Mouse (Mus musculus) embryonic facial prominence, embryonic 10.5 days (tissue): ENCODE measurements around the gene Taok1. TPM values are rescaled to one million over a fixed set of nuclear protein-coding genes. Genes with fewer than 3 reads are reported as not detected.
"Not testable (repeated sequence)": the region's sequence is repeated elsewhere in the genome, so short reads cannot be mapped to it uniquely, and the experiment has no call there.

Experiments used
- DNase-seq: peaks from one replicate; pipeline ENCODE4 v3.0.0-alpha.2; 2017; ENCODE audit warnings: low spot score
- H3K27ac ChIP-seq: fragments of 300-500 bp; sonication (generic); replicated peaks from 2 replicates; pipeline ENCODE4 v1.5.1; 2016; ENCODE audit warnings: mild to moderate bottlenecking
- H3K27me3 ChIP-seq: fragments of 300-500 bp; sonication (generic); replicated peaks from 2 replicates; pipeline ENCODE4 v1.6.1; 2016; ENCODE audit warnings: low read depth, mild to moderate bottlenecking; ENCODE audit not compliant: poor library complexity, severe bottlenecking
- H3K36me3 ChIP-seq: fragments of 300-500 bp; sonication (generic); replicated peaks from 2 replicates; pipeline ENCODE4 v1.6.1; 2016; ENCODE audit warnings: mild to moderate bottlenecking, moderate library complexity
- H3K4me1 ChIP-seq: fragments of 300-500 bp; sonication (generic); 2 replicates; pipeline ENCODE4 v1.6.1; 2016
- H3K4me3 ChIP-seq: fragments of 300-500 bp; sonication (generic); 2 replicates; pipeline ENCODE4 v1.5.1; 2016; ENCODE audit warnings: mild to moderate bottlenecking, moderate library complexity
- H3K9me3 ChIP-seq: fragments of 300-500 bp; sonication (generic); 2 replicates; pipeline ENCODE4 v1.6.1; 2016; ENCODE audit warnings: mild to moderate bottlenecking
- WGBS: fragments of 180-500 bp; shearing (Covaris S2); methylation state at CpG from one replicate; pipeline ENCODE4 v1.1.7; 2016; 5-methylcytosine and 5-hydroxymethylcytosine counted together
- polyA plus RNA-seq: library from polyadenylated mRNA; unstranded; fragments of >200 nt; fragmentation: Nextera tagmentation; extraction: Ambion mirVana; gene quantifications from 2 replicates; pipeline ENCODE4 v1.2.1, GENCODE M21; 2016

The Taok1 gene
- polyA plus RNA-seq, result 11.9 and 13.5 TPM in 2 replicates

- peak within 1 kb of the TSS; percentile 87 for H3K4me3 ChIP-seq
- H3K9me3 ChIP-seq, result no peaks in the 10 kb centered on the region
- peaks cover 16% of the 10 kb centered on the region for H3K36me3 ChIP-seq
- peaks cover 28% of the 10 kb centered on the region for H3K4me1 ChIP-seq
- H3K27me3 ChIP-seq, result no peaks in the 10 kb centered on the region
- WGBS, result 1% methylated on average over 71 of the region's 71 CpGs
- peak within 1 kb of the TSS; percentile 100 for H3K27ac ChIP-seq
- peak; percentile 98 for DNase-seq
Observed at GRCm38 (mm10) chr11:77607538-77608455, at the start of gene Taok1. Gene Taok1 (minus strand): TSS chr11:77607815.

DNA sequence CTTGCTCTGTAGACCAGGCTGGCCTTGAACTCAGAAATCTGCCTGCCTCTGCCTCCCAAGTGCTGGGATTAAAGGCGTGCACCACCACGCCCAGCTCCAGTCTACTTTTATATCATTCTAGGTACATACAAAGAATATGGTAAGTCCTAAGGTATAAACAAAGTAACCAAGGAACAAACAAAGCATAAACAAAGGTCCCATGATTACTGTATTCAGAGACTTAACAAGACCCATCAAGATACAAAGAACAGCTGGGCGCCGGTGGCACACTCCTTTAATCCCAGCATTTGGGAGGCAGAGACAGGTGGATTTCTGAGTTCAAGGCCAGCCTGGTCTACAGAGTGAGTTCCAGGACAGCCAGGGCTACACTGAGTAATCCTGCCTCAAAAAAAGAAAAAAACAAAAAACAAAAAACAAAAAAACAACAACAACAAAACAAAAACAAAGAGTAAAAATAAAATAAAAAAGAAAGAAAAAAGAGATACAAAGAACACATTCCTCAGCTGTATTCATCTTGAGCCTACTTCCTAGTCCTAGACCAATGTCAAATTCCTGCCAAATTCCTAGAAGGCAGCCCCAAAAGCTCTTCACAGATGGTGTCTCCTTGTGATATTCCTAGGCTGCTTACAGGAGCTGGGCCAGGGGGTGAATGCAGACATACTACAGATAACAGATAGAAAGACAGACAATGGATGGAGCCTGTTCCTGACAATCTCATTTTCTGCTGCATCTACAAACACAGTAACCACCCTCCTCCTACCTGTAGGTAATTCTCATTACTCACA is 46.0 kb upstream of the Taok1 start:
- H3K36me3 ChIP-seq, H3K27ac ChIP-seq, DNase-seq, H3K4me1 ChIP-seq, H3K4me3 ChIP-seq, H3K9me3 ChIP-seq, H3K27me3 ChIP-seq: not testable (repeated sequence)
- 98% methylated on average over 4 of the region's 4 CpGs for whole genome bisulfite sequencing

DNA sequence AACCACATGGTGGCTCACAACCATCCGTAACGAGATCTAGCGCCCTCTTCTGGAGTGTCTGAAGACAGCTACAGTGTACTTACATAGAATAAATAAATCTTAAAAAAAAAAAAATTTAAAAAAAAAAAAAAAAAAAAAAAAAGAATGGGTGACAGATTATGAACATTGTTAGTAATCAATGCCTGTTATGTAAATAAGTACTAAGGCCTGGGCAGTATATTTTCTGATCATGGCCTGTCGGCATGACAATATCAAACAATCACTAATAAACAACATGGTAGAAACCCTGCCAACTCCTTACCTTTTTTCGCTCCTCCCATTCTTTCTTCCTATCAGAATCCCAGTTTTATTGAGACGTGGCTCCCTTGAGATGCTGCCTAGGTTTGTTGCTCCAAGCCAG is 44.9 kb upstream of the Taok1 start:
- H3K27me3 ChIP-seq, result no peaks in the 10 kb centered on the region
- no peak for DNase-seq
- no peaks in the 10 kb centered on the region for H3K9me3 ChIP-seq
- no peaks in the 10 kb centered on the region for H3K36me3 ChIP-seq
- no peak overlapping the region for H3K4me3 ChIP-seq
- H3K4me1 ChIP-seq, result no peaks in the 10 kb centered on the region
- H3K27ac ChIP-seq, result no peak overlapping the region
- 66% methylated on average over 6 of the region's 6 CpGs for WGBS

GRCm38 (mm10) chr11:77648878-77649277 is 41.3 kb upstream of the Taok1 start:
- no peak for DNase-seq
- H3K27me3 ChIP-seq, result no peaks in the 10 kb centered on the region
- no peak overlapping the region for H3K4me3 ChIP-seq
- 76% methylated on average over 7 of the region's 7 CpGs for WGBS
- no peaks in the 10 kb centered on the region for H3K9me3 ChIP-seq
- H3K27ac ChIP-seq, result no peak overlapping the region
- H3K4me1 ChIP-seq, result no peaks in the 10 kb centered on the region
- H3K36me3 ChIP-seq, result no peaks in the 10 kb centered on the region

DNA sequence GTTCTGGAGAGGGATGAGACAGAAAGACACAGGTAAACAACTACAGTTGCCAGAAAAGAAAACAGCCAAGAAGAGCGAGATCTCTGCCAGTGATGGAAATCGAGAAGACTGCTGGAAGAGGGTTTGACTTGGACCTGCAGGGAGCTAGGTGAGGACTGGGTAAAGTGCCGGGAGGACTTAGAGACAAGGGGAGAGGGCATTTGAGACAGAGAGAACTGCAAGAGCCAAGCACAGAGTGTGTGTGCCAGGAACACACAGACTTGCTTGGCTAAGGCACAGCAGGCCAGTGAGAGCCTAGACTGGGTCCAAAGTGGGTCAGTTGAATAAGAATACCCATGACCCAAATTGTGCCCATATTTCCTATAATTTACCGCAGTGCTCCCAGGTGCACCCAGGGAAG is 37.9 kb upstream of the Taok1 start:
- Histone ChIP-seq H3K36me3 (no peaks in the 10 kb centered on the region), H3K27me3 (no peaks in the 10 kb centered on the region), H3K4me3 (no peak overlapping the region), H3K4me1 (no peaks in the 10 kb centered on the region), H3K9me3 (no peaks in the 10 kb centered on the region), H3K27ac (no peak overlapping the region)
- DNase-seq, result no peak
- 89% methylated on average over 4 of the region's 4 CpGs for WGBS

- Histone ChIP-seq H3K36me3 (no peaks in the 10 kb centered on the region), H3K9me3 (no peaks in the 10 kb centered on the region), H3K4me1 (no peaks in the 10 kb centered on the region), H3K4me3 (no peak overlapping the region), H3K27ac (no peak overlapping the region), H3K27me3 (no peaks in the 10 kb centered on the region)
- WGBS, result 82% methylated on average over 9 of the region's 9 CpGs
- DNase-seq, result no peak
Observed at GRCm38 (mm10) chr11:77641390-77641789, 33.8 kb upstream of the Taok1 start.

DNA sequence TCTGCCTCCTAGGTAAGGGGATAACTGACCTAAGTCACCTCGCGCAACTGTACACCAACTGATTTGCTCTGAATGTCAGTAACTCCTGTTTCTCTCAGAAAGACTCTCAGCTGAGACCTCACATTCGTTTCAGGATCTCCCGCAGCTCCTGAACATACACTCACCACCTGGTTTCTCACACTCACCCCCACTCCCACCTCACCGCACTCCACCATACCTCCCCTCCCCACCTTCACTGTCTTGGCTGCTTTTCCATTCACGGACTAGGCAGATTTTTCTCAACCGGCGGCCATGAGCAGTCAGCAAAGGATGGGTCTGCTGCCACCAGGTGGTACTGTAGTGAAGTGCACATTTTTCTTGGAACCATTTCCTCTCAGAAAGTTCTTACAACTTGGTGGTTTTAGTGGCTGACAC is 22.6 kb upstream of the Taok1 start:
- no peaks in the 10 kb centered on the region for H3K9me3 ChIP-seq
- WGBS, result 16% methylated on average over 8 of the region's 8 CpGs
- H3K4me3 ChIP-seq, result peak overlapping the region; percentile 47
- no peaks in the 10 kb centered on the region for H3K36me3 ChIP-seq
- peaks cover 12% of the 10 kb centered on the region for H3K4me1 ChIP-seq
- DNase-seq, result peak; percentile 82
- H3K27me3 ChIP-seq, result 0 out of 2 replicates have a peak, but pooled peaks cover 6% of the 10 kb centered on the region
- H3K27ac ChIP-seq, result no peak overlapping the region

DNA sequence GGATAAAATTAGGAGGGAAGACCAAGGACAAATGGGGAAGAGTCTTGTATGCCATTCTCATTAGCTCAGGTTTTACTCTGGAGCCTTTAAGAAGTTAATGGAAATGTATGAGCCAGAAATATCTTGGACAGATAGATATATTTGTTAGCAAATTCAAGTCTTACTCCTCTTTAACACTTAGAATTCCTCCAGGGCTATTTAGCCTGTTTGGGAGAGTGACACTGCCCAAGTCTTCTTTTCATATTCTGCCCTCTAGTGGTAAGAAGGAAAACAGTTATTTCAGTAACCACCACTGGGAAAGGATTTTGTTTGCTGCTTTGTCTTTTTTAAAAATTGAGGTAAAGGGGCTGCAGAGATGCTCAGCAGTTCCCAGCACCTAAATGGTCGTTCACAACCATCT is 21.9 kb upstream of the Taok1 start:
- Histone ChIP-seq H3K27ac (no peak overlapping the region), H3K4me3 (no peak overlapping the region), H3K9me3 (no peaks in the 10 kb centered on the region), H3K4me1 (peaks cover 20% of the 10 kb centered on the region), H3K27me3 (0 out of 2 replicates have a peak, but pooled peaks cover 9% of the 10 kb centered on the region), H3K36me3 (no peaks in the 10 kb centered on the region)
- DNase-seq, result no peak
- WGBS, result 0% methylated on average over 1 of the region's 1 CpGs

GRCm38 (mm10) chr11:77626596-77627535 is 19.3 kb upstream of the Taok1 start:
- H3K27me3 ChIP-seq, result peaks cover 18% of the 10 kb centered on the region; the same call in 1 of the 2 replicates
- H3K4me1 ChIP-seq, result peaks cover 27% of the 10 kb centered on the region
- no peak overlapping the region for H3K4me3 ChIP-seq
- DNase-seq, result no peak
- H3K36me3 ChIP-seq, result no peaks in the 10 kb centered on the region
- no peaks in the 10 kb centered on the region for H3K9me3 ChIP-seq
- no peak overlapping the region for H3K27ac ChIP-seq
- WGBS, result 69% methylated on average over 5 of the region's 5 CpGs

GRCm38 (mm10) chr11:77625061-77625855 is 17.6 kb upstream of the Taok1 start:
- Histone ChIP-seq H3K4me3 (peak overlapping the region; percentile 52), H3K27ac (0 out of 2 replicates have a peak overlapping the region, but pooled peaks have one; percentile 5), H3K9me3 (no peaks in the 10 kb centered on the region), H3K4me1 (peaks cover 26% of the 10 kb centered on the region), H3K36me3 (no peaks in the 10 kb centered on the region), H3K27me3 (peaks cover 18% of the 10 kb centered on the region; the same call in 1 of the 2 replicates)
- 11% methylated on average over 11 of the region's 11 CpGs for whole genome bisulfite sequencing
- peak; percentile 69 for DNase-seq

DNA sequence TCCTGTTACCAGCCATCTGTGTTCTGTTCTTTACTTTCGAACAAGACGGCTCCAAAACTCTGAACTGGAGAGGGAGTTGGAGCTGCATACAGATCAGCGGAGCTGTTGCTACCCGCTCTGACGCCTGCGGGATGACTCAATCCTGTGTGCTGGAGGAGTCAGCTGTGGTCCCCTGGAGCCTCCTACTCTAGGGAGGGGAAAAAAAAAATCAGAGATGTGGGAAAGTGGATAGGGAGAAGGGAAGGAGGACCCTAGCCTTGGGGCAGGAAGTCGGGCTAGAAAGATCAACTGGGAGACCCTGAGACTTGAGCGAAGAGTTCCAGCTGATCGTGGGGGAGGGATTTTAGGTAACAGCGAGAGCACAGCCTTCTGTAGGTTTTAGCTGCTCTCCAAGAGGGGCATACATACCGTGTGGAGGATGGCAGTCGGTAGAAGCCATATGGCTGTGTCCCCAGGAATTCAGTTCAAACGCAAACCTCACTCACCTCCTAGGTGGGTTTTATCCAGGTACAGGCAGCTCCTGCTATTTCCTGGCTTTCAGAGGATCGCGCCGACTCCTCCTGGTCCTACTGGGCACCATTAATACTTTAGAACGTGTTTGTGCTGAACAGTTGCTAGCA is 16.9 kb upstream of the Taok1 start:
- 1% methylated on average over 17 of the region's 17 CpGs for WGBS
- Histone ChIP-seq H3K9me3 (no peaks in the 10 kb centered on the region), H3K27me3 (peaks cover 18% of the 10 kb centered on the region; the same call in 1 of the 2 replicates), H3K27ac (0 out of 2 replicates have a peak overlapping the region, but pooled peaks have one; percentile 5), H3K4me3 (peak overlapping the region; percentile 52), H3K36me3 (no peaks in the 10 kb centered on the region), H3K4me1 (peaks cover 20% of the 10 kb centered on the region)
- peak; percentile 44 for DNase-seq
